Mouse (Mus musculus) spleen, adult 2 months (tissue): ENCODE measurements around the gene Teddm3. TPM values are rescaled to one million over a fixed set of nuclear protein-coding genes. Genes with fewer than 3 reads are reported as not detected.

Experiments
- DNase-seq, 2 experiments: peaks; one replicate each; pipeline versions ENCODE4 v3.0.0 to v3.0.0-alpha.2; 2012 to 2021; ENCODE audit warnings: low spot score in 2 of 2, low read depth in 1 of 2
- H3K27ac ChIP-seq: fragments of 200-500 bp; 2 replicates; pipeline ENCODE4 v1.5.1; 2012; ENCODE audit warnings: low read length, inconsistent platforms; ENCODE audit not compliant: insufficient read depth
- H3K27me3 ChIP-seq: fragments of 200-500 bp; 2 replicates; pipeline ENCODE4 v1.6.1; 2012; ENCODE audit warnings: mild to moderate bottlenecking, moderate library complexity, low read length, inconsistent platforms; ENCODE audit not compliant: control insufficient read depth, insufficient read depth
- H3K36me3 ChIP-seq: fragments of 200-500 bp; 2 replicates; pipeline ENCODE4 v1.6.1; 2012; ENCODE audit warnings: mild to moderate bottlenecking, low read length, inconsistent platforms; ENCODE audit not compliant: control insufficient read depth, insufficient read depth
- H3K4me1 ChIP-seq: fragments of 200-500 bp; 2 replicates; pipeline ENCODE4 v1.6.1; 2011; ENCODE audit warnings: inconsistent platforms; ENCODE audit not compliant: control insufficient read depth, insufficient read depth, insufficient read length
- H3K4me3 ChIP-seq: fragments of 200-500 bp; 2 replicates; pipeline ENCODE4 v1.5.1; 2011; ENCODE audit warnings: mild to moderate bottlenecking, inconsistent platforms; ENCODE audit not compliant: insufficient read depth, insufficient read length; ENCODE audit errors: extremely low read depth
- CTCF ChIP-seq: fragments of 200-500 bp; IDR thresholded peaks from 2 replicates; pipeline ENCODE4 v1.5.1; 2011; ENCODE audit warnings: mild to moderate bottlenecking, inconsistent platforms; ENCODE audit not compliant: insufficient read depth, insufficient read length, insufficient replicate concordance; ENCODE audit errors: extremely low read depth
- POLR2A ChIP-seq: fragments of 200-500 bp; IDR thresholded peaks from 2 replicates; pipeline ENCODE4 v1.6.1; 2011; ENCODE audit warnings: low read depth, low read length, inconsistent platforms
- WGBS: fragments of 180-500 bp; shearing (Covaris S2); methylation state at CpG from one replicate; pipeline ENCODE4 v1.1.7; 2018; 5-methylcytosine and 5-hydroxymethylcytosine counted together
- polyA plus RNA-seq: library from polyadenylated mRNA; depleted of rRNA; stranded (reverse); fragments of >200 nt; gene quantifications from 2 replicates; pipeline ENCODE4 v1.2.3, GENCODE M21; 2012

Gene Teddm3
- polyA plus RNA-seq, 1 experiment = 0.25 TPM

- H3K4me3 ChIP-seq = no peak overlapping the region
- no peak for DNase-seq
- H3K36me3 ChIP-seq = no peaks in the 10 kb centered on the region
- H3K27ac ChIP-seq = no peak overlapping the region
- no peaks in the 10 kb centered on the region for H3K27me3 ChIP-seq
- WGBS = 84% methylated on average over 8 of the region's 8 CpGs
- no peak for TF ChIP-seq POLR2A
- no peak for TF ChIP-seq CTCF
- no peaks in the 10 kb centered on the region for H3K4me1 ChIP-seq
Observed at GRCm38 (mm10) chr16:21195260-21195866, 41.6 kb upstream of the Teddm3 start.

GRCm38 (mm10) chr16:21194182-21194581 is 40.4 kb upstream of the Teddm3 start:
- H3K27ac ChIP-seq = no peak overlapping the region
- WGBS = 82% methylated on average over 12 of the region's 12 CpGs
- no peaks in the 10 kb centered on the region for H3K4me1 ChIP-seq
- no peak for DNase-seq
- H3K36me3 ChIP-seq = no peaks in the 10 kb centered on the region
- TF ChIP-seq CTCF = no peak
- no peak for TF ChIP-seq POLR2A
- no peaks in the 10 kb centered on the region for H3K27me3 ChIP-seq
- H3K4me3 ChIP-seq = no peak overlapping the region

- 34% methylated on average over 7 of the region's 7 CpGs for WGBS
- no peaks in the 10 kb centered on the region for H3K4me1 ChIP-seq
- no peak overlapping the region for H3K4me3 ChIP-seq
- no peak overlapping the region for H3K27ac ChIP-seq
- no peaks in the 10 kb centered on the region for H3K27me3 ChIP-seq
- TF ChIP-seq CTCF = no peak
- TF ChIP-seq POLR2A = no peak
- no peaks in the 10 kb centered on the region for H3K36me3 ChIP-seq
- no peak for DNase-seq
Observed at GRCm38 (mm10) chr16:21192509-21193354, 38.9 kb upstream of the Teddm3 start.

- DNase-seq = no peak
- H3K4me3 ChIP-seq = no peak overlapping the region
- TF ChIP-seq POLR2A = no peak
- no peak for TF ChIP-seq CTCF
- no peak overlapping the region for H3K27ac ChIP-seq
- 88% methylated on average over 14 of the region's 14 CpGs for WGBS
- H3K4me1 ChIP-seq = no peaks in the 10 kb centered on the region
- no peaks in the 10 kb centered on the region for H3K36me3 ChIP-seq
- H3K27me3 ChIP-seq = no peaks in the 10 kb centered on the region
Observed at GRCm38 (mm10) chr16:21191569-21191968, 37.8 kb upstream of the Teddm3 start.

GRCm38 (mm10) chr16:21188345-21188744 is 34.5 kb upstream of the Teddm3 start:
- WGBS = 78% methylated on average over 3 of the region's 3 CpGs
- no peaks in the 10 kb centered on the region for H3K4me1 ChIP-seq
- H3K27me3 ChIP-seq = no peaks in the 10 kb centered on the region
- H3K4me3 ChIP-seq = no peak overlapping the region
- DNase-seq = no peak
- H3K27ac ChIP-seq = no peak overlapping the region
- TF ChIP-seq CTCF (no peak), POLR2A (no peak)
- H3K36me3 ChIP-seq = no peaks in the 10 kb centered on the region

- WGBS = 36% methylated on average over 7 of the region's 7 CpGs
- no peaks in the 10 kb centered on the region for H3K4me1 ChIP-seq
- H3K27me3 ChIP-seq = no peaks in the 10 kb centered on the region
- no peak overlapping the region for H3K27ac ChIP-seq
- no peak overlapping the region for H3K4me3 ChIP-seq
- H3K36me3 ChIP-seq = no peaks in the 10 kb centered on the region
- no peak for TF ChIP-seq CTCF
- TF ChIP-seq POLR2A = no peak
- DNase-seq = no peak
Observed at GRCm38 (mm10) chr16:21187568-21187967, 33.8 kb upstream of the Teddm3 start.

GRCm38 (mm10) chr16:21184697-21185096 is 30.9 kb upstream of the Teddm3 start:
- no peak overlapping the region for H3K4me3 ChIP-seq
- DNase-seq = no peak
- H3K27ac ChIP-seq = no peak overlapping the region
- H3K27me3 ChIP-seq = no peaks in the 10 kb centered on the region
- TF ChIP-seq POLR2A (no peak), CTCF (no peak)
- H3K4me1 ChIP-seq = no peaks in the 10 kb centered on the region
- no peaks in the 10 kb centered on the region for H3K36me3 ChIP-seq
